Mouse (Mus musculus): ENCODE results near the gene Fam185a. TPM values are rescaled to one million over a fixed set of nuclear protein-coding genes. Genes with fewer than 3 reads are reported as not detected.
A peak's percentile ranks its signal among the peaks of the same experiment; 100 is the strongest.

Gene Fam185a
- polyA plus RNA-seq, 1 experiment: 2.8 TPM

DNA sequence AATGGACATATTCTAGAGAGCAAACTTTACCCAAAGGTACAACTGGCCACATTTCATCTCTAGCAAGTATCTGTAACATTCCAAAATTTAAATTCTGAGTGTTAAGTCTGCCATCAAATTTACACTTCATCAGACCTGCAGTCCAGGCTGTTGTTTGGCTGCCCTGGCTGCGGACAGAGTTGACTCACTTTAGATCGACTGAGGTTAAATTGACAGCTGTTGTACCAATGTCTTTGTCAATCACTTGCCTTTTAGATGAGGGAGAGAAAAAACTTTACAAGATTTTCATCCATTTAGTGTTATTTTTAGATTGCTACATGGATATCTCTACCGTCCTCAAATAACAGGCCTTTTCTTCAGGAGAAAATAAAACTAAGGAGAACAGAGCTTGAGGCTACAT, 94.4 kb downstream of the Fam185a start:
- Histone ChIP-seq H3K79me3 (ENCODE audit: low read depth) (no peaks in the 10 kb centered on the region), H3ac (ENCODE audit: control insufficient read depth, insufficient read length, low read depth) (no peak overlapping the region), H3K79me2 (ENCODE audit: control insufficient read depth, insufficient read depth) (no peaks in the 10 kb centered on the region), H3K4me3 (ENCODE audit: insufficient read depth, poor library complexity, severe bottlenecking) (no peak overlapping the region), H3K36me3 (ENCODE audit: control insufficient read depth, insufficient read depth) (no peaks in the 10 kb centered on the region), H3K27me3 (ENCODE audit: control insufficient read depth, insufficient read depth, insufficient read length) (no peaks in the 10 kb centered on the region)
- TF ChIP-seq MYOD1 (IDR thresholded peaks at IDR 0.05; ENCODE audit: control insufficient read depth, insufficient read length, low read depth): peak; percentile 67
- TF ChIP-seq FOSL1 (IDR thresholded peaks at IDR 0.05; ENCODE audit: insufficient read depth, low read length, poor library complexity, severe bottlenecking): no peak

DNA sequence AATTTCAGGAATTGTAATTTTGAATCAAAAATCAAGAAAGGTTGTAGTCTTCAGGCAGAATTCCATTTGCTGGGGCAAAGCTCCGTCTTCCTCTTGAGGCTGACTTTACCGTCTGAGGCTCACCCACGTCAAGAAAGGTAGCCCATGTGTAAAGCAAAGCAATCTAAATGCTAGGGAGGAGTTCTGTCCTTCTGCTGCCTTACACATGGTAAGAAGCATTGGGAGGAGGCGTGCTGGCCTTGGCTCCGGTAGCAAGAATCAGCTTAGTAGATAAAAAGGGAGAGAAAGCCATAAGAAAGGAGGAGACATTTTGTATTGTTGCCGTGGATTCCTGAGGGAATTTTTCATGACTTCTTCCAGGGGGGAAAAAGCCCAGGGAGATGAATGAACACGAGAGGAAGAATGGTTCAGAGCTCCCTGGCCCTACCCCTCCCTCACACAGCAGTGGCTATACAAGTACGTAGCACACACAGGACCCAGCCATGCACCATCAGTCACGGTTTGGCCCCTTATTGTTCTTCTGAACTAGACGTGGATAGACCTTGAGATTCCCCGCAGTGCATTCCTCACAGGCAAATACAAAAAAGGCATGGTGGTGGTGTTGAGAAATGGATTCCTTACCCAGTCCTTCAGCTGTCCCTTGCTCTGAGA, 102.2 kb downstream of the Fam185a start:
- no peak for TF ChIP-seq MAX (IDR thresholded peaks at IDR 0.05)
- TF ChIP-seq CTCF (IDR thresholded peaks at IDR 0.05; ENCODE audit: control insufficient read depth, insufficient read depth, insufficient read length): no peak
- no peak for TF ChIP-seq CEBPB (IDR thresholded peaks at IDR 0.05; ENCODE audit: low read depth)
- TF ChIP-seq MYOG (IDR thresholded peaks at IDR 0.05; ENCODE audit: control insufficient read depth, extremely low read depth, insufficient read length): no peak
- TF ChIP-seq MYOD1 (IDR thresholded peaks at IDR 0.05; ENCODE audit: control insufficient read depth, insufficient read length, low read depth): no peak
- TF ChIP-seq USF1 (IDR thresholded peaks at IDR 0.05; ENCODE audit: low read depth): no peak
- TF ChIP-seq FOSL1 (IDR thresholded peaks at IDR 0.05; ENCODE audit: insufficient read depth, low read length, poor library complexity, severe bottlenecking): no peak
- no peaks in the 10 kb centered on the region for H3K79me2 ChIP-seq (ENCODE audit: control insufficient read depth, insufficient read depth)
- H3K4me3 ChIP-seq (ENCODE audit: insufficient read depth, poor library complexity, severe bottlenecking): no peak overlapping the region
- no peak overlapping the region for H3ac ChIP-seq (ENCODE audit: control insufficient read depth, insufficient read length, low read depth)
- H3K36me3 ChIP-seq (ENCODE audit: control insufficient read depth, insufficient read depth): no peaks in the 10 kb centered on the region
- no peaks in the 10 kb centered on the region for H3K79me3 ChIP-seq (ENCODE audit: low read depth)
- H3K27me3 ChIP-seq (ENCODE audit: control insufficient read depth, insufficient read depth, insufficient read length): no peaks in the 10 kb centered on the region

DNA sequence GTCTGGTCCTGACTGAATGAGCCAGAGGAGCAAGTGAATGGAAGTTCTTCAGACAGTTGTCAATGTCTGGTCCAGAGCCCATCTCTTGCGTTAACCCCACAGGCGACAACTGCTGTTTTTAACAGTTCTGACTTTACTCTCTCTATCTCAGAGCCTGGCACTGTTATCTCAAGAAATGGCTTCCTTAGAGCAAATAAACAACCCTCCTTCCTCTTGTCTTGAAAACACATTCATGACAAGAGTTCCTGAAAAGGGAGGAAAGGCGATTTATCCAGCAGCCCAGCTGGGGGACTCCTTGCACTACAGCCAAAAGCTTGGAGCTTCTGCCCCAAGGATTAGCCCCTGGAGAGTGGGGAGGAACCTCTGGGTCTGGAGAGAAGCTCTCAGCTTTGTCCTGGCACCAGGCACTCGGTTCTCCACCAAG, 102.7 kb downstream of the Fam185a start:
- no peak overlapping the region for H3K4me3 ChIP-seq (ENCODE audit: insufficient read depth, poor library complexity, severe bottlenecking)
- no peaks in the 10 kb centered on the region for H3K36me3 ChIP-seq (ENCODE audit: control insufficient read depth, insufficient read depth)
- H3K27me3 ChIP-seq (ENCODE audit: control insufficient read depth, insufficient read depth, insufficient read length): no peaks in the 10 kb centered on the region
- H3ac ChIP-seq (ENCODE audit: control insufficient read depth, insufficient read length, low read depth): no peak overlapping the region
- H3K79me3 ChIP-seq (ENCODE audit: low read depth): no peaks in the 10 kb centered on the region
- no peaks in the 10 kb centered on the region for H3K79me2 ChIP-seq (ENCODE audit: control insufficient read depth, insufficient read depth)
- TF ChIP-seq CEBPB (IDR thresholded peaks at IDR 0.05; ENCODE audit: low read depth) (no peak), CTCF (IDR thresholded peaks at IDR 0.05; ENCODE audit: control insufficient read depth, insufficient read depth, insufficient read length) (no peak), MYOD1 (IDR thresholded peaks at IDR 0.05; ENCODE audit: control insufficient read depth, insufficient read length, low read depth) (no peak), USF1 (IDR thresholded peaks at IDR 0.05; ENCODE audit: low read depth) (no peak), MAX (IDR thresholded peaks at IDR 0.05) (no peak), FOSL1 (IDR thresholded peaks at IDR 0.05; ENCODE audit: insufficient read depth, low read length, poor library complexity, severe bottlenecking) (no peak), MYOG (IDR thresholded peaks at IDR 0.05; ENCODE audit: control insufficient read depth, extremely low read depth, insufficient read length) (no peak)

DNA sequence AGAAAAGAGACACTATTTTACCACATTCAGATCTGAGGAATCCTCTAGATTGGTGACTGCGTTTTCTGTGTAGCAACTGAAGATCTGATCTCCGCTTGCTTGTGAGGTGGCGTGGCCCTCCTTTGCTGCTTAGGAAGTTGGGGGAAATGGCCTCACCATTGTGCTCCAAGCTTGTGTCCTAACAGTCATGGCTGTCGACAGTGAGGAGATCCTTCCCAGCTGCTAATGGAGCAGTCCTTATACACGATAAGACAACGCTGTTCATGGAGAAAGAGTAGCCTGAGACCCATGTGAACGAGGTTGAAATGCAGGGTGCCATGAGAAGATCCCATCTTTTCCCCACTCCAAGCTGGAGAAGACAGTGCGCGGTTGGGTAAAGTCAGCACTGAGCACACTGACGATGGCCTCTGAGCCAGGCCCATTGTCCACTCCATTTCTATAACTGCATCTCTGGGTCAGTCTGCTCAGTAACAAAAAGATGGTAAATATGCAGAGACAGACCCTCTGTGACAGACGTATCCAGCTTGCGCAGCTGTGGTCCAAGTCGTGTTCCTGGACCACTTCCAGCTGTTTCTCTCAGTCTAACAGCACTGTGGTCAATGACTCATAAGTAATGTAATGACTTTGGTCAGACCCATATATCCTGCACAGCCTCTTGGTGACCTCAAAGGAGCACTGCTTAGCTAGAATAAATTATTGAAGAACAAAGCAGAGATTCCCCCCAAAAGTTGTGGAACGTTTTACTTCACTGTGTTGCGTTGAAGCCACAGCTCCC, 103.5 kb downstream of the Fam185a start:
- TF ChIP-seq MYOD1 (IDR thresholded peaks at IDR 0.05; ENCODE audit: control insufficient read depth, insufficient read length, low read depth): peak; percentile 95
- no peak for TF ChIP-seq CTCF (IDR thresholded peaks at IDR 0.05; ENCODE audit: control insufficient read depth, insufficient read depth, insufficient read length)
- TF ChIP-seq CEBPB (IDR thresholded peaks at IDR 0.05; ENCODE audit: low read depth): no peak
- no peak for TF ChIP-seq USF1 (IDR thresholded peaks at IDR 0.05; ENCODE audit: low read depth)
- no peak for TF ChIP-seq MYOG (IDR thresholded peaks at IDR 0.05; ENCODE audit: control insufficient read depth, extremely low read depth, insufficient read length)
- TF ChIP-seq MAX (IDR thresholded peaks at IDR 0.05): no peak
- TF ChIP-seq FOSL1 (IDR thresholded peaks at IDR 0.05; ENCODE audit: insufficient read depth, low read length, poor library complexity, severe bottlenecking): peak; percentile 70
- no peaks in the 10 kb centered on the region for H3K27me3 ChIP-seq (ENCODE audit: control insufficient read depth, insufficient read depth, insufficient read length)
- no peaks in the 10 kb centered on the region for H3K79me2 ChIP-seq (ENCODE audit: control insufficient read depth, insufficient read depth)
- no peaks in the 10 kb centered on the region for H3K79me3 ChIP-seq (ENCODE audit: low read depth)
- no peaks in the 10 kb centered on the region for H3K36me3 ChIP-seq (ENCODE audit: control insufficient read depth, insufficient read depth)
- no peak overlapping the region for H3ac ChIP-seq (ENCODE audit: control insufficient read depth, insufficient read length, low read depth)
- no peak overlapping the region for H3K4me3 ChIP-seq (ENCODE audit: insufficient read depth, poor library complexity, severe bottlenecking)

DNA sequence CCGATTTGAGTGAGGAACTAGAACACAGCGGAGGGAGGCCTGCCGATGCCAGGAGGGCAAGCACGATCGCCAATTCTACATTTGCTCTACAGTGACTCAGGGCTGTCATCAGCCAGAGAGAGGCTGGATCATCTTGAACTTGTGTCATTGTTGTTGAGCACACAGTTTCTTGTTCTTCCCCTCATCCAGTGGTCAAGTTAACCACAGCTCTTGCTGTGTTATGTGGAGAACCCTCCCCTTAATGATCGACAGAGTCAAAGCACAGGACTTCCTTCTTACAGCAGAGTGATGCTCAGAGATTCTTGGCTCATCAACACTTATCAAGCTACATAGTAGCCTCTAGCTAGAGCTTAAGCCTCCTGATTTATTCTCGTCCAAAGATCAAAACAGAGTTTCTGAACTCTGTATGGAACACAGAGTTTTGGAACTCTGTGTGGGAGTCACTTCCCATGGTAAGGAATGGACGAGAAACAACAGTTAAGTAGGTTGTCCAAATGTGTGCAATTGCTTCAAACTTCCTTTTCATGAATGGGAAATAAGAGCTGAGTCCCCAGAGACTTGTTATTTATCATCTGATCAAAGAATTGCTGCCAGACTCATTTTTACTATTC, 104.5 kb downstream of the Fam185a start:
- H3K4me3 ChIP-seq (ENCODE audit: insufficient read depth, poor library complexity, severe bottlenecking): no peak overlapping the region
- no peaks in the 10 kb centered on the region for H3K79me2 ChIP-seq (ENCODE audit: control insufficient read depth, insufficient read depth)
- H3K79me3 ChIP-seq (ENCODE audit: low read depth): no peaks in the 10 kb centered on the region
- no peak overlapping the region for H3ac ChIP-seq (ENCODE audit: control insufficient read depth, insufficient read length, low read depth)
- no peaks in the 10 kb centered on the region for H3K36me3 ChIP-seq (ENCODE audit: control insufficient read depth, insufficient read depth)
- no peaks in the 10 kb centered on the region for H3K27me3 ChIP-seq (ENCODE audit: control insufficient read depth, insufficient read depth, insufficient read length)
- TF ChIP-seq MYOD1 (IDR thresholded peaks at IDR 0.05; ENCODE audit: control insufficient read depth, insufficient read length, low read depth): peak; percentile 25
- TF ChIP-seq MAX (IDR thresholded peaks at IDR 0.05): no peak

Other genes with a start within 250 kb of the Fam185a start
- gene Gsap, start 238.7 kb upstream of the Fam185a start, polyA plus RNA-seq (2012; fragmentation: generic; extraction: Trizol): 4.5 TPM
- gene Fgl2, start 52.3 kb upstream of the Fam185a start, polyA plus RNA-seq (2012; fragmentation: generic; extraction: Trizol): 0.25 TPM
- not detected for gene Ccdc146, start 281 bp upstream of the Fam185a start, polyA plus RNA-seq (2012; fragmentation: generic; extraction: Trizol)
- gene Lrrc17, start 118.6 kb downstream of the Fam185a start, polyA plus RNA-seq (2012; fragmentation: generic; extraction: Trizol): 22.7 TPM
- 0.07 TPM for gene Fbxl13, start 220.7 kb downstream of the Fam185a start, polyA plus RNA-seq (2012; fragmentation: generic; extraction: Trizol)
- gene Armc10, start 220.9 kb downstream of the Fam185a start, polyA plus RNA-seq (2012; fragmentation: generic; extraction: Trizol): 13.3 TPM